Mouse (Mus musculus): ENCODE results near the gene Map3k7. TPM values are rescaled to one million over a fixed set of nuclear protein-coding genes. Genes with fewer than 3 reads are reported as not detected.

Gene Map3k7
- polyA plus RNA-seq, 2 experiments = 11.8 to 13.3 TPM

DNA sequence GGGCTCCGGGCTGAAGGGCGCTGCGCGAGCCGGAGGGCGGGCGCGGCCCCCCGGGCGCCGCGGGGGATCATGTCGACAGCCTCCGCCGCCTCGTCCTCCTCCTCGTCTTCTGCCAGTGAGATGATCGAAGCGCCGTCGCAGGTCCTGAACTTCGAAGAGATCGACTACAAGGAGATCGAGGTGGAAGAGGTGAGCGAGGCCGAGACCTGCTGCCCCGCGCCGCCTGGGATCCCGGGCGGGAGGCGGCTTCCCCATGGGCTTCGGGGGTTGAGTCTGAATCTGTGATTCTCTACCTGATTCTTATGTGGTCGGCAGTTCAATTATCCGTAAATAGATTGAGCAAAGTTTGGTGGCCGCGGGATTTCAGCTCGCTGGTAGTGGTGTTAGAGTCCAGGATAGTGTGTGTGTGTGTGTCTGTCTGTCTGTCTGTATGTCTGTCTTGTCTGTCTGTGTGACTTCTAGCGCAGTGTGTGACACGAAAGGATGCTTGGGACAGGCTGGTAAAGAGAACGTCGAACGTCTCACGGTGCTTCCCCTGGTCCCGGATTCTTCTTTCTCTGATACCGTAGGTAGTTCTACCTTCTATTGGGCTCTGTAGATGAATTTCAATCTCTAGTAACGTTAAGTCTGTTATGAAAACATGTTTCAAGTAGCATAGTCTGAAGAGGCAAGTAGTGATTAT lies 438 bp downstream of the Map3k7 start:
- WGBS (ENCODE audit: insufficient replicate concordance) = under 1% methylated on average over 47 of the region's 47 CpGs
- peak; percentile 48 for ATAC-seq (ENCODE audit: insufficient read depth)

DNA sequence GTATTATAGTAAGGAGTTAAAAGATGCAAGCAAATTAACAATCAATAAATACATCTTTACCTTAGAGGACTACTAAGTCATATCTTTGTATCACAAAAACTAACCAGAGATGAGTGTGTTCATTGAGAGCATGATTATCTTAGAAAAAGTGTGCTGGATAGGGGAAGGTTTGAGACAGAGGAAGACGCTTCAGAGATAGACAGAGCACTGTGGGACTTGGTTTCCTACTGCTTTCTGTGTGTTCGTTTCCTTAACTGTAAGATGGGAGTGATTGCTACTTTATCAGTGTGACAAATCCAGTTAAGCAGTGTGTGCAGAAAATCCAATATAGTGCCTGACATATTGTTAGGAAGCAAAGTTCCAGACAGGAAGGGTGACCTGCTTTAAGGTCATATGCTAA lies 1.3 kb downstream of the Map3k7 start:
- 4% methylated on average over 2 of the region's 2 CpGs for WGBS (ENCODE audit: insufficient replicate concordance)
- Histone ChIP-seq H3K27ac (no peak overlapping the region), H3K36me3 (replicated peaks; ENCODE audit: control insufficient read depth, insufficient read depth, low read depth) (no peaks in the 10 kb centered on the region), H3K4me3 (ENCODE audit: insufficient read depth in 1 of 2, low read depth in 2 of 2, low read length in 2 of 2) (peak overlapping the region; percentile 30 to 88), H3K4me1 (replicated peaks; ENCODE audit: control insufficient read depth in 2 of 2, insufficient read depth in 2 of 2, low read length in 1 of 2) (peaks cover 7 to 11% of the 10 kb centered on the region in 2 experiments), H3K9ac (replicated peaks) (peak overlapping the region; percentile 41), H3K4me2 (ENCODE audit: low read depth) (peak overlapping the region; percentile 70), H3K27me3 (ENCODE audit: control insufficient read depth, insufficient read depth, low read length) (no peaks in the 10 kb centered on the region), H3K9me3 (ENCODE audit: control insufficient read depth, low read length) (no peaks in the 10 kb centered on the region)
- ATAC-seq (ENCODE audit: insufficient read depth) = no peak
- TF ChIP-seq CTCF (IDR thresholded peaks at IDR 0.05; ENCODE audit: low read depth) (no peak), EP300 (IDR thresholded peaks at IDR 0.05; ENCODE audit: low read depth) (no peak)
- no peak for DNase-seq (ENCODE audit: low read depth in 3 of 3, low spot score in 3 of 3)

More for the DNA sequence above, 438 bp downstream of the Map3k7 start:
- no peaks in the 10 kb centered on the region for H3K9me3 ChIP-seq (ENCODE audit: control insufficient read depth, low read length)
- peak overlapping the region; percentile 70 for H3K4me2 ChIP-seq (ENCODE audit: low read depth)
- peak overlapping the region; percentile 80 to 88 for H3K4me3 ChIP-seq (ENCODE audit: insufficient read depth in 1 of 2, low read depth in 2 of 2, low read length in 2 of 2)
- peak overlapping the region; percentile 95 for H3K9ac ChIP-seq (replicated peaks)
- peaks cover 7 to 11% of the 10 kb centered on the region in 2 experiments for H3K4me1 ChIP-seq (replicated peaks; ENCODE audit: control insufficient read depth in 2 of 2, insufficient read depth in 2 of 2, low read length in 1 of 2)
- H3K36me3 ChIP-seq (replicated peaks; ENCODE audit: control insufficient read depth, insufficient read depth, low read depth) = no peaks in the 10 kb centered on the region
- H3K27me3 ChIP-seq (ENCODE audit: control insufficient read depth, insufficient read depth, low read length) = no peaks in the 10 kb centered on the region
- TF ChIP-seq CTCF (IDR thresholded peaks at IDR 0.05; ENCODE audit: low read depth) (no peak), EP300 (IDR thresholded peaks at IDR 0.05; ENCODE audit: low read depth) (no peak)
- peak overlapping the region; percentile 91 for H3K27ac ChIP-seq
- no peak for DNase-seq (ENCODE audit: low read depth in 3 of 3, low spot score in 3 of 3)

DNA sequence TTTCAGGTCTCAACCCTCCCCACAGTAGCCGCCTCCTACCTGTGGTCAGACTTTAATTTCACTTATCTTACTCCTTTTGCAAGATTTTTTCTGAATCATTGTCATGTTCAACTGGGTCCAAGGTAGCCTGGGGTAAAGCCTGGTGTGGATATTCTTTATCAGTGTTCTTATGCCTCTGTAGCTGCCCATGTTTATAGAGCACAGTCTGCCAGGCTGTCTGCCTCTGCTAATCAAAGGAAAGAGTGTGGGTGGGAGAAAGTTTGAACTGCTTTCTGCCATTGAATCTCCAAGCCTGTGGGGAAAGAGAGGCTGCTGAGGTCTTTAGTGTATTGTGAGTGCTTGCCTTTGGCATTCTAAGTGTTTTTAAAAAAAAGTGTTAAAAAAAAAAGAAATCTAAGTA lies 7.5 kb downstream of the Map3k7 start:
- 62% methylated on average over 1 of the region's 1 CpGs for WGBS (ENCODE audit: insufficient replicate concordance)
- TF ChIP-seq EP300 (IDR thresholded peaks at IDR 0.05; ENCODE audit: low read depth) (no peak), CTCF (IDR thresholded peaks at IDR 0.05; ENCODE audit: low read depth) (no peak)

DNA sequence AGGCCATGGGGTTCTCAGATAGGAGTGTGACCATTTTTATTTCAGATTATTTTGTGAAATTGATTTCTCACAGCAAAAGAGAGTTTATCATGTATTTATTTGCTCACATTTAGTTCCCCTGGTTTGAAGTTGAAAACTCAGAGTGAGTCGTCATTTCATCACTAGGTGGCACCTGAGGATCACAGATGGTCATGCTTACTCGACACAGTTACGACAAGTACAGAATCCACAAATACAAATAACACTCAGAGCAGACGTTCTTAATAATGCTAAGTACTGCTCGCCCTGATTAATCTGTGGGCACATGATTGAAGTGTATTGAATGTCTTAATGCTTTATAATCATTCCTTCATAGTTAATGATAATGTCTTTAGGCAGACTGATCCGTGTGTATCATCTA lies 8.3 kb downstream of the Map3k7 start:
- peak; percentile 33; the same call in 1 of the 2 replicates for TF ChIP-seq CTCF (IDR thresholded peaks at IDR 0.05; ENCODE audit: low read depth)
- TF ChIP-seq EP300 (IDR thresholded peaks at IDR 0.05; ENCODE audit: low read depth) = no peak
- Histone ChIP-seq H3K27ac (no peak overlapping the region), H3K4me3 (ENCODE audit: insufficient read depth in 1 of 2, low read depth in 2 of 2, low read length in 2 of 2) (no peak overlapping the region), H3K4me2 (ENCODE audit: low read depth) (no peak overlapping the region), H3K36me3 (replicated peaks; ENCODE audit: control insufficient read depth, insufficient read depth, low read depth) (no peaks in the 10 kb centered on the region), H3K9ac (replicated peaks) (no peak overlapping the region), H3K9me3 (ENCODE audit: control insufficient read depth, low read length) (no peaks in the 10 kb centered on the region), H3K4me1 (replicated peaks; ENCODE audit: control insufficient read depth in 2 of 2, insufficient read depth in 2 of 2, low read length in 1 of 2) (peaks cover 0 to 10% of the 10 kb centered on the region in 2 experiments; a peak in 1 of 4 replicates), H3K27me3 (ENCODE audit: control insufficient read depth, insufficient read depth, low read length) (no peaks in the 10 kb centered on the region)
- ATAC-seq (ENCODE audit: insufficient read depth) = no peak
- WGBS (ENCODE audit: insufficient replicate concordance) = 54% methylated on average over 6 of the region's 6 CpGs
- DNase-seq (ENCODE audit: low read depth in 3 of 3, low spot score in 3 of 3) = no peak

More for the DNA sequence above, 7.5 kb downstream of the Map3k7 start:
- Histone ChIP-seq H3K36me3 (replicated peaks; ENCODE audit: control insufficient read depth, insufficient read depth, low read depth) (no peaks in the 10 kb centered on the region), H3K27ac (no peak overlapping the region), H3K4me1 (replicated peaks; ENCODE audit: control insufficient read depth in 2 of 2, insufficient read depth in 2 of 2, low read length in 1 of 2) (peaks cover 0 to 10% of the 10 kb centered on the region in 2 experiments; a peak in 1 of 4 replicates), H3K4me2 (ENCODE audit: low read depth) (no peak overlapping the region), H3K9ac (replicated peaks) (no peak overlapping the region), H3K27me3 (ENCODE audit: control insufficient read depth, insufficient read depth, low read length) (no peaks in the 10 kb centered on the region), H3K4me3 (ENCODE audit: insufficient read depth in 1 of 2, low read depth in 2 of 2, low read length in 2 of 2) (no peak overlapping the region), H3K9me3 (ENCODE audit: control insufficient read depth, low read length) (no peaks in the 10 kb centered on the region)
- ATAC-seq (ENCODE audit: insufficient read depth) (no peak), DNase-seq (ENCODE audit: low read depth in 3 of 3, low spot score in 3 of 3) (no peak)

DNA sequence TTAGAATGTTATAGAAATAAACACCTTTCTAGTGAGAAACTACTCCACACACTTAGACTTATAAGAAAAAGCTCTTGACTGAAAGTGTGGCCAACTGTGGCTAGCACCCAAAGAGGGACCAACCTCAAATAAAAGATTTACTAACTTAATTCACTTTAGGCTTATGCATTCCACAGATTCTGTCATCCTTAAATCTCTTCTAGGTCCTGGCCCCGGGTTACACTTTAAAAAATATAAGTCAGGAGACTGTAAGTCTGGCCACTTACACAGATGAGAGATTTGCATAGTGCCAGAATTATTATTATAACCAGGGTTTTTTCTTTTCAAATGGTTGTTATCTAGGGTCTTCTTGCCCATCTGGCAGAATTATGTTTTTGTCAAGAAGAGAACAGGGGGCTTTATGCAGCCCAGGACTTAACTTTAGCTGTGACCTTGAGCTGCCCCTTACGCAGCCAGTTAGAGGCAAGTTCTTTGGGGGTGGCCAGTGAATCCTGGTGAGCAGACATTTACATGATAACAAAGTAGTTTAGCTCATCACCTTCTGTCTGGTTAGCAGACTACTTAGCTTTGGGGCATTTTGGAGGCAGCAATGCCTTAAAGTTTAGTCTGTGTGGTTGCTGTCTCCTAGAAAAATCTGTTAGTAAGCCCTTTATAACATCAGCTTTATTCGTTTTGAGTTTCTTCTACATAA lies 11.5 kb downstream of the Map3k7 start:
- ATAC-seq (ENCODE audit: insufficient read depth) (no peak), DNase-seq (ENCODE audit: low read depth in 3 of 3, low spot score in 3 of 3) (no peak)
- 73% methylated on average over 3 of the region's 3 CpGs for WGBS (ENCODE audit: insufficient replicate concordance)
- Histone ChIP-seq H3K4me3 (ENCODE audit: insufficient read depth in 1 of 2, low read depth in 2 of 2, low read length in 2 of 2) (no peak overlapping the region), H3K4me2 (ENCODE audit: low read depth) (no peak overlapping the region), H3K9me3 (ENCODE audit: control insufficient read depth, low read length) (no peaks in the 10 kb centered on the region), H3K27ac (no peak overlapping the region), H3K36me3 (replicated peaks; ENCODE audit: control insufficient read depth, insufficient read depth, low read depth) (no peaks in the 10 kb centered on the region; the same call in 1 of the 2 replicates), H3K27me3 (ENCODE audit: control insufficient read depth, insufficient read depth, low read length) (no peaks in the 10 kb centered on the region), H3K9ac (replicated peaks) (no peak overlapping the region), H3K4me1 (replicated peaks; ENCODE audit: control insufficient read depth in 2 of 2, insufficient read depth in 2 of 2, low read length in 1 of 2) (peaks cover 0 to 10% of the 10 kb centered on the region in 2 experiments; a peak in 1 of 4 replicates)
- TF ChIP-seq CTCF (IDR thresholded peaks at IDR 0.05; ENCODE audit: low read depth) (no peak), EP300 (IDR thresholded peaks at IDR 0.05; ENCODE audit: low read depth) (no peak)

Data from liver, embryonic 14.5 days (tissue).